Mouse (Mus musculus) neural tube, postnatal 0 days (tissue): ENCODE measurements around the gene Gpc6. TPM values are rescaled to one million over a fixed set of nuclear protein-coding genes. Genes with fewer than 3 reads are reported as not detected.

Experiments used
- microRNA-seq: library from miRNA; unstranded; fragments of <30 nt; microRNA quantifications from one replicate; pipeline ENCODE4, GENCODE M21; 2016
- polyA plus RNA-seq: library from polyadenylated mRNA; unstranded; fragments of >200 nt; fragmentation: Nextera tagmentation; extraction: Ambion mirVana; gene quantifications from 2 replicates; pipeline ENCODE4 v1.2.1, GENCODE M21; 2015

Gene Gpc6
- 18.1 and 18.7 TPM in 2 replicates for polyA plus RNA-seq

GRCm38 (mm10) chr14:116924876-116925601, at the start of gene Gpc6:
Gene Gpc6, plus strand, starts transcription at chr14:116925315.

Small RNA genes lying within 50 kb of the gene (microRNA-seq; reads per million reads assigned to microRNA genes)
- not detected for gene Mir6239
